Mouse (Mus musculus) forebrain, embryonic 12.5 days (tissue): ENCODE measurements at regions not wholly inside any gene's neighbourhood (a gene's known extent, or its start where the extent isn't known, plus 50 kb on each side); places are given as distances from the start of the nearest gene placed in this dataset.
A peak's percentile ranks its signal among the peaks of the same experiment; 100 is the strongest.
"Not testable (repeated sequence)": the region's sequence is repeated elsewhere in the genome, so short reads cannot be mapped to it uniquely, and the experiment has no call there.

ENCODE experiments used
- ATAC-seq: fragments of 200-750 bp; cut with Nextera tagmentation; 2 replicates; pipeline ENCODE4 v1.8.0; 2017; ENCODE audit warnings: moderate TSS enrichment; ENCODE audit not compliant: low FRiP score
- H3K27ac ChIP-seq: fragments of 300-500 bp; sonication (generic); 2 replicates; pipeline ENCODE4 v1.5.1; 2016; ENCODE audit warnings: mild to moderate bottlenecking
- H3K27me3 ChIP-seq: fragments of 300-500 bp; sonication (generic); 2 replicates; pipeline ENCODE4 v1.6.1; 2016; ENCODE audit warnings: mild to moderate bottlenecking
- H3K36me3 ChIP-seq: fragments of 300-500 bp; sonication (generic); replicated peaks from 2 replicates; pipeline ENCODE4 v1.6.1; 2016; ENCODE audit warnings: mild to moderate bottlenecking
- H3K4me1 ChIP-seq: fragments of 300-500 bp; sonication (generic); 2 replicates; pipeline ENCODE4 v1.6.1; 2016
- H3K4me2 ChIP-seq: fragments of 300-500 bp; sonication (generic); 2 replicates; pipeline ENCODE4 v1.6.1; 2016; ENCODE audit warnings: mild to moderate bottlenecking, moderate library complexity
- H3K4me3 ChIP-seq: fragments of 300-500 bp; sonication (generic); replicated peaks from 2 replicates; pipeline ENCODE4 v1.5.1; 2016; ENCODE audit warnings: mild to moderate bottlenecking
- H3K9ac ChIP-seq: fragments of 300-500 bp; sonication (generic); 2 replicates; pipeline ENCODE4 v1.6.1; 2016; ENCODE audit warnings: mild to moderate bottlenecking
- H3K9me3 ChIP-seq: fragments of 300-500 bp; sonication (generic); 2 replicates; pipeline ENCODE4 v1.6.1; 2016
- WGBS: fragments of 180-500 bp; shearing (Covaris S2); methylation state at CpG from one replicate; pipeline ENCODE4 v1.1.7; 2016; 5-methylcytosine and 5-hydroxymethylcytosine counted together

DNA sequence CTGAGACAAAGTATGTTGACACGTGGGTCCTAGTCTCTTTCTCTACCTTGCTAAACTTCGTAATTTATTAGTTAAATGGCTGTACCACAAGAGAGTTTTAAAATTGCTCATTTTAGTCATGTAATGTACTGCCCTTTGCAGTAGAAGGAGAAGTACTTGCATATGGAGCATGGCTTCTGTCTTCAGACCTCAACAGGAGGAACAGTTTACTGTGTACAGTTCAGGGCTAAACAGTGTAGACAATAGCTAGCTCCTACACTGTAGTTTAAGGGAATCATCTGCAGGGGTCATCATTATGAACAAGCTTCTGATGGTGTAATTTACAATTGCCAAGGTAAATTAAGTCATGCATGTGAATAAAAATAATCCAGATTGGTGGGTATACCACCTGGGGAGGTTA is 111.8 kb upstream of the Zfp960 start:
- H3K36me3 ChIP-seq, H3K27ac ChIP-seq, H3K9ac ChIP-seq, H3K9me3 ChIP-seq, H3K4me1 ChIP-seq, ATAC-seq, H3K27me3 ChIP-seq: not testable (repeated sequence)
- Histone ChIP-seq H3K4me2 (peak overlapping the region; percentile 40), H3K4me3 (peak overlapping the region; percentile 48)
- 30% methylated on average over 2 of the region's 2 CpGs for WGBS

DNA sequence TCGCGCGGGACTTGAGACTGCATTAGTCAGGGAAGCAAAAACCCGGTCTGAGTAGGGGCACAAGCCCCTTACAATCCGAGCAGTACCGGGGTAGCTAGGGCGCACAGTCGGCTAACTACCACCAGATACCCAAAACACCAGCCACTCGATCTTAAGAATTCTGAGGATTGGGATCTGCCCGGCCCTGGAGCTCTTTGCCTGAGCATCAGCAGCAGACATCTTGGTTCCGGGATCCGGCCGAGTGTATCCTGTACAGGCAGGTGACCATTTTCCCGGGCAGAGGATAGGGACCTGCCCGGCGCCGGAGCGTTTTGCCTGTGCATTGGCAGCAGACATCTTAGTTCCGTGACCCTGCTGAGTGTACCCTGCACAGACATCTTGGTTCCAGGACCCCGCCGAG is 66.7 kb upstream of the Zfp960 start:
- not testable (repeated sequence) for H3K27me3 ChIP-seq, H3K4me1 ChIP-seq, H3K9ac ChIP-seq, H3K36me3 ChIP-seq, ATAC-seq, H3K27ac ChIP-seq, H3K4me3 ChIP-seq, H3K4me2 ChIP-seq
- H3K9me3 ChIP-seq, result peaks cover 20% of the 10 kb centered on the region
- WGBS, result 84% methylated on average over 21 of the region's 21 CpGs

DNA sequence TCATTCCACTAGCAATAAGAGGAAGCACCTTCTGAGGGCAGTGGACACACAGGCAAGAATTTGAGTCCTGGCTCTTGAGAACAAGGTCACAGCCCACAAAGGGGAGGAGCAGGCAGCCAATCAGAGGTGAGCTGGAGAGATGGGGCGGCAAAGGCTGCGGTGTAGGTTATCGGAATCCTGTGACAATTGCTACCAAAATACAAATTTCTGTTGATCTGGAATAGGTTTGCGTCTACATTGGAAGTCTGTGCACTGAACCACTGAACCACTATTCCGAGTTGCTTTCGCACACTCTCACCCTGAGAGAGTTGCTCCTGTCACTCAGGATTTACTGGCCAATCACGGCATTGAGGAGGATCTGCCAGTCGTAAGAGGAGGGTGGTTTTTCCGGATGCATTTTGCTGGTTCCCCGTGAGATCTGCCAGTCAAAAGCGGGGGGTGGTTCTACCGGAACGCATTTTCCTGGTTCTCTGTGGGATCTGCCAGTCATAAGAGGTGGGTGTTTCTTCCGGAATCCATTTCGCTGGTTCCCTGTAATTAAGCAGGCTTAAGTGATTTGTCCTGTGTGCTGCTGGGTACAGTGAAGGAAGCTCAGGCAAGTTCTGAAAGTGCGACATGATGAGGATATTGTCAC is 59.2 kb upstream of the Zfp960 start:
- peak overlapping the region; percentile 58 for H3K4me2 ChIP-seq
- peak overlapping the region; percentile 51 for H3K4me3 ChIP-seq
- not testable (repeated sequence) for H3K27me3 ChIP-seq, H3K27ac ChIP-seq, H3K36me3 ChIP-seq, H3K4me1 ChIP-seq, H3K9me3 ChIP-seq
- peak overlapping the region; percentile 42 for H3K9ac ChIP-seq
- 4% methylated on average over 16 of the region's 16 CpGs for WGBS
- ATAC-seq, result peak; percentile 100

DNA sequence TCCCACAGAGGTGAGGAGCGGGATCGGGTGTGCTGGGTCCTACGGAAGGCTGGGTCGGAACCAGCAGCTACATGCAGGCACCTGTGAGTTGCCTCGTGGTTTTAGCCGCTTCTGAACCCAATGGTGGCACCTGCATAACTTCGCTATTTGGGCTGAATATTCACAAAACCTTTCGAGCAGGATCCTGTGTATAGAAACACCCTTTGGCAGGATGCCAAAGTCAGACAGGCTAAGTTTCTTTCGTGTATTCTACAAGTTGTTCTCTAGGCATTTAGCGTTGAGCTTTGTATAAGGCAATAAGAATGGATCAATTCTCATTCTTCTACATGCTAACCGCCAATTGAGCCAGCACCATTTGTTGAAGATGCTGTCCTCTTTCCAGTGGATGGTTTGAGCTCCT is 58.6 kb upstream of the Zfp960 start:
- Histone ChIP-seq H3K4me3 (peak overlapping the region; percentile 51), H3K4me2 (peak overlapping the region; percentile 58), H3K9ac (peak overlapping the region; percentile 42)
- not testable (repeated sequence) for ATAC-seq, H3K4me1 ChIP-seq, H3K9me3 ChIP-seq, H3K27ac ChIP-seq, H3K27me3 ChIP-seq, H3K36me3 ChIP-seq
- 11% methylated on average over 11 of the region's 11 CpGs for WGBS
